Mouse (Mus musculus): ENCODE results near the gene Ifnb1. TPM values are rescaled to one million over a fixed set of nuclear protein-coding genes. Genes with fewer than 3 reads are reported as not detected.

Gene Ifnb1
- polyA plus RNA-seq, 1 experiment, result not detected

- peak; percentile 47 for DNase-seq (ENCODE audit: low read depth)
Observed at GRCm38 (mm10) chr4:88496321-88497018, 26.1 kb downstream of the Ifnb1 start.

GRCm38 (mm10) chr4:88489622-88490021 lies 33.0 kb downstream of the Ifnb1 start:
- DNase-seq (ENCODE audit: low read depth), result no peak
- TF ChIP-seq POLR2A (IDR thresholded peaks at IDR 0.05; ENCODE audit: borderline replicate concordance, extremely low read depth, insufficient read depth, insufficient read length, poor library complexity, severe bottlenecking) (no peak), CTCF (IDR thresholded peaks at IDR 0.05; ENCODE audit: borderline replicate concordance, extremely low read depth, insufficient read depth, insufficient read length) (no peak)

More at GRCm38 (mm10) chr4:88496321-88497018, 26.1 kb downstream of the Ifnb1 start:
- no peak for TF ChIP-seq CTCF (IDR thresholded peaks at IDR 0.05; ENCODE audit: borderline replicate concordance, extremely low read depth, insufficient read depth, insufficient read length)
- TF ChIP-seq POLR2A (IDR thresholded peaks at IDR 0.05; ENCODE audit: borderline replicate concordance, extremely low read depth, insufficient read depth, insufficient read length, poor library complexity, severe bottlenecking), result no peak

GRCm38 (mm10) chr4:88488107-88488506 lies 34.5 kb downstream of the Ifnb1 start:
- DNase-seq (ENCODE audit: low read depth), result peak; percentile 5
- TF ChIP-seq CTCF (IDR thresholded peaks at IDR 0.05; ENCODE audit: borderline replicate concordance, extremely low read depth, insufficient read depth, insufficient read length) (no peak), POLR2A (IDR thresholded peaks at IDR 0.05; ENCODE audit: borderline replicate concordance, extremely low read depth, insufficient read depth, insufficient read length, poor library complexity, severe bottlenecking) (no peak)

- TF ChIP-seq POLR2A (IDR thresholded peaks at IDR 0.05; ENCODE audit: borderline replicate concordance, extremely low read depth, insufficient read depth, insufficient read length, poor library complexity, severe bottlenecking), result no peak
- TF ChIP-seq CTCF (IDR thresholded peaks at IDR 0.05; ENCODE audit: borderline replicate concordance, extremely low read depth, insufficient read depth, insufficient read length), result no peak
- no peak for DNase-seq (ENCODE audit: low read depth)
Observed at GRCm38 (mm10) chr4:88480130-88480529, 42.4 kb downstream of the Ifnb1 start.

GRCm38 (mm10) chr4:88478809-88479186 lies 43.8 kb downstream of the Ifnb1 start:
- no peak for DNase-seq (ENCODE audit: low read depth)
- TF ChIP-seq POLR2A (IDR thresholded peaks at IDR 0.05; ENCODE audit: borderline replicate concordance, extremely low read depth, insufficient read depth, insufficient read length, poor library complexity, severe bottlenecking) (no peak), CTCF (IDR thresholded peaks at IDR 0.05; ENCODE audit: borderline replicate concordance, extremely low read depth, insufficient read depth, insufficient read length) (no peak)

- TF ChIP-seq CTCF (IDR thresholded peaks at IDR 0.05; ENCODE audit: borderline replicate concordance, extremely low read depth, insufficient read depth, insufficient read length), result no peak
- TF ChIP-seq POLR2A (IDR thresholded peaks at IDR 0.05; ENCODE audit: borderline replicate concordance, extremely low read depth, insufficient read depth, insufficient read length, poor library complexity, severe bottlenecking), result no peak
Observed at GRCm38 (mm10) chr4:88478177-88478808, 44.3 kb downstream of the Ifnb1 start.

GRCm38 (mm10) chr4:88476511-88477210 lies 45.9 kb downstream of the Ifnb1 start:
- TF ChIP-seq CTCF (IDR thresholded peaks at IDR 0.05; ENCODE audit: borderline replicate concordance, extremely low read depth, insufficient read depth, insufficient read length), result no peak
- TF ChIP-seq POLR2A (IDR thresholded peaks at IDR 0.05; ENCODE audit: borderline replicate concordance, extremely low read depth, insufficient read depth, insufficient read length, poor library complexity, severe bottlenecking), result no peak
- DNase-seq (ENCODE audit: low read depth), result no peak

More at GRCm38 (mm10) chr4:88478177-88478808, 44.3 kb downstream of the Ifnb1 start:
- no peak for DNase-seq (ENCODE audit: low read depth)

GRCm38 (mm10) chr4:88476084-88476483 lies 46.5 kb downstream of the Ifnb1 start:
- TF ChIP-seq POLR2A (IDR thresholded peaks at IDR 0.05; ENCODE audit: borderline replicate concordance, extremely low read depth, insufficient read depth, insufficient read length, poor library complexity, severe bottlenecking) (no peak), CTCF (IDR thresholded peaks at IDR 0.05; ENCODE audit: borderline replicate concordance, extremely low read depth, insufficient read depth, insufficient read length) (no peak)
- no peak for DNase-seq (ENCODE audit: low read depth)

Other genes starting within 250 kb of the Ifnb1 start
- gene Hacd4, start 83.8 kb downstream of the Ifnb1 start, polyA plus RNA-seq (2012; rRNA removed), result 0.98 and 1.7 TPM in 2 replicates
- gene Ifna15, start 35.5 kb upstream of the Ifnb1 start, polyA plus RNA-seq (2012; rRNA removed), result not detected in 2 replicates
- not detected in 2 replicates for gene Ifna14, start 49.0 kb upstream of the Ifnb1 start, polyA plus RNA-seq (2012; rRNA removed)
- gene Ifna9, start 69.6 kb upstream of the Ifnb1 start, polyA plus RNA-seq (2012; rRNA removed), result not detected in 2 replicates
- not detected in 2 replicates for gene Ifna12, start 80.6 kb upstream of the Ifnb1 start, polyA plus RNA-seq (2012; rRNA removed)
- gene C87499, start 111.6 kb upstream of the Ifnb1 start, polyA plus RNA-seq (2012; rRNA removed), result not detected in 2 replicates
- gene Ifna13, start 121.7 kb upstream of the Ifnb1 start, polyA plus RNA-seq (2012; rRNA removed), result not detected in 2 replicates
- gene Ifna16, start 154.2 kb upstream of the Ifnb1 start, polyA plus RNA-seq (2012; rRNA removed), result not detected in 2 replicates
- gene Ifna2, start 161.1 kb upstream of the Ifnb1 start, polyA plus RNA-seq (2012; rRNA removed), result not detected in 2 replicates
- not detected in 2 replicates for gene Ifnab, start 168.6 kb upstream of the Ifnb1 start, polyA plus RNA-seq (2012; rRNA removed)
- 1.2 and 2.4 TPM in 2 replicates for gene Gm26566, start 199.0 kb upstream of the Ifnb1 start, polyA plus RNA-seq (2012; rRNA removed)
- gene Klhl9, start 199.7 kb upstream of the Ifnb1 start, polyA plus RNA-seq (2012; rRNA removed), result 45.5 and 69.0 TPM in 2 replicates
- gene Gm13271, start 232.1 kb upstream of the Ifnb1 start, polyA plus RNA-seq (2012; rRNA removed), result not detected in 2 replicates
- gene Gm13283, start 237.3 kb upstream of the Ifnb1 start, polyA plus RNA-seq (2012; rRNA removed), result not detected in 2 replicates